Mouse (Mus musculus): ENCODE measurements around the gene Tmbim7. TPM values are rescaled to one million over a fixed set of nuclear protein-coding genes. Genes with fewer than 3 reads are reported as not detected.

The Tmbim7 gene
- polyA plus RNA-seq, 1 experiment = not detected

- Histone ChIP-seq H3K4me3 (ENCODE audit: insufficient read depth, poor library complexity, severe bottlenecking) (no peak overlapping the region), H3K27me3 (ENCODE audit: control insufficient read depth, insufficient read depth, insufficient read length) (no peaks in the 10 kb centered on the region), H3K36me3 (ENCODE audit: control insufficient read depth, insufficient read depth) (peaks cover 39% of the 10 kb centered on the region), H3K79me2 (ENCODE audit: control insufficient read depth, insufficient read depth) (no peaks in the 10 kb centered on the region), H3K79me3 (ENCODE audit: low read depth) (no peaks in the 10 kb centered on the region), H3ac (ENCODE audit: control insufficient read depth, insufficient read length, low read depth) (no peak overlapping the region)
- TF ChIP-seq MAX (IDR thresholded peaks at IDR 0.05) (no peak), CEBPB (IDR thresholded peaks at IDR 0.05; ENCODE audit: low read depth) (no peak), USF1 (IDR thresholded peaks at IDR 0.05; ENCODE audit: low read depth) (no peak), MYOD1 (IDR thresholded peaks at IDR 0.05; ENCODE audit: control insufficient read depth, insufficient read length, low read depth) (no peak), MYOG (IDR thresholded peaks at IDR 0.05; ENCODE audit: control insufficient read depth, extremely low read depth, insufficient read length) (no peak), CTCF (IDR thresholded peaks at IDR 0.05; ENCODE audit: control insufficient read depth, insufficient read depth, insufficient read length) (no peak), FOSL1 (IDR thresholded peaks at IDR 0.05; ENCODE audit: insufficient read depth, low read length, poor library complexity, severe bottlenecking) (no peak)
These were observed 49.0 kb downstream of the Tmbim7 start for GRCm38 (mm10) chr5:3700025-3700424.

GRCm38 (mm10) chr5:3702180-3702579 lies 51.2 kb downstream of the Tmbim7 start:
- H3K79me2 ChIP-seq (ENCODE audit: control insufficient read depth, insufficient read depth) = no peaks in the 10 kb centered on the region
- H3K4me3 ChIP-seq (ENCODE audit: insufficient read depth, poor library complexity, severe bottlenecking) = no peak overlapping the region
- no peaks in the 10 kb centered on the region for H3K27me3 ChIP-seq (ENCODE audit: control insufficient read depth, insufficient read depth, insufficient read length)
- no peaks in the 10 kb centered on the region for H3K79me3 ChIP-seq (ENCODE audit: low read depth)
- no peak overlapping the region for H3ac ChIP-seq (ENCODE audit: control insufficient read depth, insufficient read length, low read depth)
- peaks cover 31% of the 10 kb centered on the region for H3K36me3 ChIP-seq (ENCODE audit: control insufficient read depth, insufficient read depth)
- no peak for TF ChIP-seq FOSL1 (IDR thresholded peaks at IDR 0.05; ENCODE audit: insufficient read depth, low read length, poor library complexity, severe bottlenecking)
- TF ChIP-seq CEBPB (IDR thresholded peaks at IDR 0.05; ENCODE audit: low read depth) = no peak
- no peak for TF ChIP-seq MYOD1 (IDR thresholded peaks at IDR 0.05; ENCODE audit: control insufficient read depth, insufficient read length, low read depth)
- no peak for TF ChIP-seq MAX (IDR thresholded peaks at IDR 0.05)
- no peak for TF ChIP-seq MYOG (IDR thresholded peaks at IDR 0.05; ENCODE audit: control insufficient read depth, extremely low read depth, insufficient read length)
- TF ChIP-seq CTCF (IDR thresholded peaks at IDR 0.05; ENCODE audit: control insufficient read depth, insufficient read depth, insufficient read length) = no peak
- TF ChIP-seq USF1 (IDR thresholded peaks at IDR 0.05; ENCODE audit: low read depth) = no peak

- H3K79me2 ChIP-seq (ENCODE audit: control insufficient read depth, insufficient read depth) = no peaks in the 10 kb centered on the region
- no peak overlapping the region for H3ac ChIP-seq (ENCODE audit: control insufficient read depth, insufficient read length, low read depth)
- H3K79me3 ChIP-seq (ENCODE audit: low read depth) = no peaks in the 10 kb centered on the region
- H3K36me3 ChIP-seq (ENCODE audit: control insufficient read depth, insufficient read depth) = peaks cover 33% of the 10 kb centered on the region
- H3K4me3 ChIP-seq (ENCODE audit: insufficient read depth, poor library complexity, severe bottlenecking) = no peak overlapping the region
- TF ChIP-seq MYOG (IDR thresholded peaks at IDR 0.05; ENCODE audit: control insufficient read depth, extremely low read depth, insufficient read length) = no peak
- no peak for TF ChIP-seq FOSL1 (IDR thresholded peaks at IDR 0.05; ENCODE audit: insufficient read depth, low read length, poor library complexity, severe bottlenecking)
- no peak for TF ChIP-seq MYOD1 (IDR thresholded peaks at IDR 0.05; ENCODE audit: control insufficient read depth, insufficient read length, low read depth)
- TF ChIP-seq MAX (IDR thresholded peaks at IDR 0.05) = no peak
- no peak for TF ChIP-seq CTCF (IDR thresholded peaks at IDR 0.05; ENCODE audit: control insufficient read depth, insufficient read depth, insufficient read length)
- no peak for TF ChIP-seq USF1 (IDR thresholded peaks at IDR 0.05; ENCODE audit: low read depth)
- TF ChIP-seq CEBPB (IDR thresholded peaks at IDR 0.05; ENCODE audit: low read depth) = no peak
- H3K27me3 ChIP-seq (ENCODE audit: control insufficient read depth, insufficient read depth, insufficient read length) = no peaks in the 10 kb centered on the region
These were observed 64.8 kb downstream of the Tmbim7 start for GRCm38 (mm10) chr5:3715800-3716199.

GRCm38 (mm10) chr5:3719371-3719770 lies 68.4 kb downstream of the Tmbim7 start:
- peaks cover 36% of the 10 kb centered on the region for H3K36me3 ChIP-seq (ENCODE audit: control insufficient read depth, insufficient read depth)
- no peak overlapping the region for H3K4me3 ChIP-seq (ENCODE audit: insufficient read depth, poor library complexity, severe bottlenecking)
- no peaks in the 10 kb centered on the region for H3K79me2 ChIP-seq (ENCODE audit: control insufficient read depth, insufficient read depth)
- H3ac ChIP-seq (ENCODE audit: control insufficient read depth, insufficient read length, low read depth) = no peak overlapping the region
- TF ChIP-seq USF1 (IDR thresholded peaks at IDR 0.05; ENCODE audit: low read depth) = no peak
- no peak for TF ChIP-seq MYOG (IDR thresholded peaks at IDR 0.05; ENCODE audit: control insufficient read depth, extremely low read depth, insufficient read length)
- no peak for TF ChIP-seq MAX (IDR thresholded peaks at IDR 0.05)
- TF ChIP-seq CTCF (IDR thresholded peaks at IDR 0.05; ENCODE audit: control insufficient read depth, insufficient read depth, insufficient read length) = no peak
- no peak for TF ChIP-seq FOSL1 (IDR thresholded peaks at IDR 0.05; ENCODE audit: insufficient read depth, low read length, poor library complexity, severe bottlenecking)
- no peak for TF ChIP-seq CEBPB (IDR thresholded peaks at IDR 0.05; ENCODE audit: low read depth)
- no peak for TF ChIP-seq MYOD1 (IDR thresholded peaks at IDR 0.05; ENCODE audit: control insufficient read depth, insufficient read length, low read depth)
- H3K27me3 ChIP-seq (ENCODE audit: control insufficient read depth, insufficient read depth, insufficient read length) = no peaks in the 10 kb centered on the region
- H3K79me3 ChIP-seq (ENCODE audit: low read depth) = no peaks in the 10 kb centered on the region

GRCm38 (mm10) chr5:3722873-3723272 lies 71.9 kb downstream of the Tmbim7 start:
- peaks cover 67% of the 10 kb centered on the region for H3K36me3 ChIP-seq (ENCODE audit: control insufficient read depth, insufficient read depth)
- no peaks in the 10 kb centered on the region for H3K79me2 ChIP-seq (ENCODE audit: control insufficient read depth, insufficient read depth)
- H3K79me3 ChIP-seq (ENCODE audit: low read depth) = no peaks in the 10 kb centered on the region
- TF ChIP-seq CTCF (IDR thresholded peaks at IDR 0.05; ENCODE audit: control insufficient read depth, insufficient read depth, insufficient read length) = no peak
- no peak for TF ChIP-seq MAX (IDR thresholded peaks at IDR 0.05)
- no peak for TF ChIP-seq MYOG (IDR thresholded peaks at IDR 0.05; ENCODE audit: control insufficient read depth, extremely low read depth, insufficient read length)
- no peak for TF ChIP-seq CEBPB (IDR thresholded peaks at IDR 0.05; ENCODE audit: low read depth)
- TF ChIP-seq FOSL1 (IDR thresholded peaks at IDR 0.05; ENCODE audit: insufficient read depth, low read length, poor library complexity, severe bottlenecking) = no peak
- no peak for TF ChIP-seq USF1 (IDR thresholded peaks at IDR 0.05; ENCODE audit: low read depth)
- TF ChIP-seq MYOD1 (IDR thresholded peaks at IDR 0.05; ENCODE audit: control insufficient read depth, insufficient read length, low read depth) = no peak
- H3ac ChIP-seq (ENCODE audit: control insufficient read depth, insufficient read length, low read depth) = no peak overlapping the region
- no peaks in the 10 kb centered on the region for H3K27me3 ChIP-seq (ENCODE audit: control insufficient read depth, insufficient read depth, insufficient read length)
- H3K4me3 ChIP-seq (ENCODE audit: insufficient read depth, poor library complexity, severe bottlenecking) = no peak overlapping the region

GRCm38 (mm10) chr5:3723415-3723814 lies 72.4 kb downstream of the Tmbim7 start:
- H3K4me3 ChIP-seq (ENCODE audit: insufficient read depth, poor library complexity, severe bottlenecking) = no peak overlapping the region
- no peaks in the 10 kb centered on the region for H3K79me2 ChIP-seq (ENCODE audit: control insufficient read depth, insufficient read depth)
- H3K36me3 ChIP-seq (ENCODE audit: control insufficient read depth, insufficient read depth) = peaks cover 72% of the 10 kb centered on the region
- no peaks in the 10 kb centered on the region for H3K27me3 ChIP-seq (ENCODE audit: control insufficient read depth, insufficient read depth, insufficient read length)
- TF ChIP-seq FOSL1 (IDR thresholded peaks at IDR 0.05; ENCODE audit: insufficient read depth, low read length, poor library complexity, severe bottlenecking) (no peak), CTCF (IDR thresholded peaks at IDR 0.05; ENCODE audit: control insufficient read depth, insufficient read depth, insufficient read length) (no peak), CEBPB (IDR thresholded peaks at IDR 0.05; ENCODE audit: low read depth) (no peak), MYOG (IDR thresholded peaks at IDR 0.05; ENCODE audit: control insufficient read depth, extremely low read depth, insufficient read length) (no peak), USF1 (IDR thresholded peaks at IDR 0.05; ENCODE audit: low read depth) (no peak), MYOD1 (IDR thresholded peaks at IDR 0.05; ENCODE audit: control insufficient read depth, insufficient read length, low read depth) (no peak), MAX (IDR thresholded peaks at IDR 0.05) (no peak)
- H3ac ChIP-seq (ENCODE audit: control insufficient read depth, insufficient read length, low read depth) = no peak overlapping the region
- H3K79me3 ChIP-seq (ENCODE audit: low read depth) = no peaks in the 10 kb centered on the region
